Mouse (Mus musculus) kidney, postnatal 4 days (tissue): ENCODE results near the gene Slc38a10.

ENCODE experiments used
- DNase-seq, 2 experiments: peaks; one replicate each; pipeline ENCODE4 v3.0.0; 2021; ENCODE audit warnings: mixed read lengths in 2 of 2

Gene Slc38a10

DNA sequence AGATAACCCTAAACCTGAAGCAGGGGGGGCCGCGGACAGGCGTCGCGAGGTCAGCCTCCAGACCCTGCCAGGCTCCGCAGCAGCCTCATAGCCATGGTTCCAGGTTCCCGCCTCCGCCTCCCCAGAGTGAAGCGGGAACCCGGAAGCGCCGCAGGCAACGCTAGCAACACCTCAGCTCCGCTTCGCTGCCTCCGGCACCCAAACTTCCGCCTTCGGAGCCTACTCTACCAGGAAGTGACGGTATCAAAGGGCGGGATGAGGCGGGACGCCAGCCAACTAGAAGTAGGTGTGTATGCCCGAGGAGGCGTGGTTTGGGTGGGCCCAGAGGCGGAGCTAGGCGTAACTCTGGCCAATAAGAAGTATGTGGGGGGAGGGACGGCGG is at the start of gene Slc38a10:
TSS of gene Slc38a10 (minus strand) at position 234 of the 382 bp plus-strand sequence.
- peak; percentile 100 for DNase-seq

DNA sequence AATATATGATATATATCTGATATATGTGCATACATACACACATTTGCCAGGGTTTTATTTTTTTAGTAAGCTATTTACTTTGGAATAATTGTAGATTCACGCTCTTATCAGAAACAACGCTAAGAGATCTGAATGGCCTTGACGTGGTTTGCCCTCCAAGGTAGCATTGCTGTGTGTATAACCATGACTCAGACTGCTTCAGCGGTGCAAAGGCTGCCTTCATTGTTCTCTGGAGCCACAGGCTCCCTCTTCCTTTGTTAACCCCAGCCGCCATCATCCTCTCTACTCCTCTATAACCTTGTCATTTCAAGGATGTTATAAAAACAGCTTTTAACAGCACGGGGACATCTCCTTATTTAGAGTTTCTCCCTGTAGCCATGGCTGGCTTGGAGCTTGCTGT is 49.5 kb upstream of the Slc38a10 start:
- no peak for DNase-seq

DNA sequence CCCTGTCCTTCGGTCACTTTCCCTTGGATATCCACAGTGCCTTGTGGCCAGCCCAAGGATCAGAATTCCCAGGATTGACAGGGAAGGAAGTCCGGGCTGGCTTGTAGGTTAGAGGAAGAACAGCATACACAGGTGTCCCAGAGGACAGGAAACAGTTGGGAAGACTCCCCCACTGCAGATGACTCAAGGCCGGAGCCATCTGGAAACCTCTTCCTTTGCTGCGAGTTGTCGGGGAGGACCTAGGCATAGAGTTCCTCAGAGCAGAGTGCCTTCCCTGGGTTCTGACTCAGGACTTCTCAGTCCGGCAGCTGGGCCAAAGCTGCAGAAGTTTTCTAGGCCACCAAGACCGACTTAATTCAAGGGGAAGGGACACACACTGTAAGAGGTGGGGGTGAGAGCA is 48.6 kb upstream of the Slc38a10 start:
- peak in 1 of 2 experiments; percentile 44 for DNase-seq

DNA sequence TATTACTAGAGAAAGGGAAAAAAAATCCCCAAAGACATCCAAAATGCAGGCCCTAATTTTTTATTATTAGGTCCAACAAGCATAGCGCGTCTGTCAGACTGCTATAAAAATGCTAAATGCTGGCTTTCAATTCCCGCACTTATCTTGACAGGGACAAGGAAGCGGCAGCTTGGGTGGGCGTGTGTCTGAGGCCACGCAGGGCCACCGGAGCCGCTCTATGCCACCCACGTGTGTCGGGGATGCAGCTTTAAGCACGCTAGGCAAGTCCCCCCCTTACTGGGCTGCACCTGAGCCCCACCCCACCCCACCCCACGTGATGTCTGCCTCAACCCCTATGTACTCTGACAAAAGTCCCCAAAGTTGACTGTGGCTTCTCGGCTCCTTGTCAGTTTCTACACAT is 47.7 kb upstream of the Slc38a10 start:
- peak in 1 of 2 experiments; percentile 58 for DNase-seq

DNA sequence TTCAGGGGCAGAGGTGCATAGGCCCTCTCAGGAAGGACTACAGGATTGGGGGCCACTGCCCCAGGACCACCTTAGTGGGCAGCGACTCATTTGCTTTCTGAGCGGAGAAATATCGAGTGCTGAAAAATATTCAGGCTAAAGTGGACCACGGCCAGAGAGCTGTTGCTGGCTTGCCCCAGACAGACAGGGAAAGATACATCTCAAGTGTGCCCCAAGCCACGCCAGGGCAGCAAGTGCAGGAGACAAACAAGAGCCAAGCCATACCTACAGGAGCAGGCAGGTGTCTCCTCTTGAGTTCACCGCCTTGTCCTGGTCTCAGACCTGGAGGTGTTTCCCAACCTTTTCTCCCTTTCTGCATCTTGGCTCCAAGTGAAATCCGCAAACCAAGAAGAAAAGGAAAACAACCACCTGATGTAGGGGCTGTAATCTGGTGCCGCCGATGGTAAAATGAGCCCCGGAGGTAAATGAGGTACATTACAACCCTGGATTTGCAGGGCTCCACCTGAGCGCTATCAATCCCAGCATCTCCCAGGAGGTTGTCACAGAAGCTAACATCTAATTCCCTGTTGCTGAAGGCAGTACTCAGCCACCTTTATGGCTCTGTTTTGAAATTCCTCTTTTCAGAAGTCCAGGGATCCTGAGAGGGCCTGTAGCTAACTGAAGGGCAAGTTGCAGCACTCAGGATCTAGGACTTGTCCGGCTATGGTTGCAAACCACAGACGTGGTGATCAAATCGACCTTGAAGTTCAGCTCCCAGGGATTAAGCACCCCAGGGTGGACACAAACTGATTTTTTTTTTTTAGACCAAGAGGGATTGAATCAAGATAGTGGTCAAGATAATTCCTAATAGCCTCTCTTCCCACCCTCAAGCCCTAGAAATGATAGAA is 39.6 kb upstream of the Slc38a10 start:
- peak in 1 of 2 experiments; percentile 49 for DNase-seq

DNA sequence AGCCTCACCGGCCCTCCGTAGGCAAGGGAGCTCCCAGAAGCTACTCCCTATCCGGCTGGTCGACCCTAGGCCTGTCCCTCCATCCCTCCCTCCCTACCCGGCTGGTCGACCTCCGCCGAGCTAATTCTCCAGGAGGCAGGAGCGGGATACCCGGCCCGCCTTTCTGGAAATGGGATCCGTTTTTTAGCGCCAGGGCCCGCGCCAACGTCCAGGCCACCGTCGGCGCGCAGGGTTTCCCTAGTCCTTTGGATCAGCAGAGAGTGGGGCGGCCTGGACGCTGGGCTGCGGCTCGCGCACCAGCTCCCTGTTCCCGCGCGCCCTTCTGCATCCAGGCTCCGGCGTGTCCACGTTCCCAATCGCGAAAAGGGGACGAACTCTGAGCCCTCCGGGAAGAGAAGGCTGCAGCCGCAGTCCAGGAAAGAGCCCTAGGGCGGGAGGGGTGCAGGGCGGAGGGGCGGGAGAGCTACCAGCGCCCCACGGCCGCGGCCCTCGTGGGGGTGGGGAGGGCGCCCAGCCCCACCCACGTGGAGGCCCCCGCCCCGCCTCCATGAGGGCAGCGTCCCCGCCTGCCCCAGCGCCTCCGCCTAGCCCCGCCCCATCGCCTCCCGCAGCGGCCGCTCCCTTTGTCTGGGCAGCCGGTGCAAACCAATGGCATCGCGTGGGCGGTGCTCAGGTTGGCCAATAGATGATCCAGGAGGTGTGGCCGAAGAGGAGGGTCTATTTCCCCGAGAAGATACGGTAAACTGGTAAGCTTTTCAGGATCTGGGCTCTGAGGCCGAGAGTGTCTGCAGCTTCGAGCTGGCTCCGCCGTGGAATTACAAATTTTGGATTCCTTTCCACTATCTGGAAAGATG is 38.5 kb upstream of the Slc38a10 start:
- DNase-seq: peak; percentile 99 to 100

DNA sequence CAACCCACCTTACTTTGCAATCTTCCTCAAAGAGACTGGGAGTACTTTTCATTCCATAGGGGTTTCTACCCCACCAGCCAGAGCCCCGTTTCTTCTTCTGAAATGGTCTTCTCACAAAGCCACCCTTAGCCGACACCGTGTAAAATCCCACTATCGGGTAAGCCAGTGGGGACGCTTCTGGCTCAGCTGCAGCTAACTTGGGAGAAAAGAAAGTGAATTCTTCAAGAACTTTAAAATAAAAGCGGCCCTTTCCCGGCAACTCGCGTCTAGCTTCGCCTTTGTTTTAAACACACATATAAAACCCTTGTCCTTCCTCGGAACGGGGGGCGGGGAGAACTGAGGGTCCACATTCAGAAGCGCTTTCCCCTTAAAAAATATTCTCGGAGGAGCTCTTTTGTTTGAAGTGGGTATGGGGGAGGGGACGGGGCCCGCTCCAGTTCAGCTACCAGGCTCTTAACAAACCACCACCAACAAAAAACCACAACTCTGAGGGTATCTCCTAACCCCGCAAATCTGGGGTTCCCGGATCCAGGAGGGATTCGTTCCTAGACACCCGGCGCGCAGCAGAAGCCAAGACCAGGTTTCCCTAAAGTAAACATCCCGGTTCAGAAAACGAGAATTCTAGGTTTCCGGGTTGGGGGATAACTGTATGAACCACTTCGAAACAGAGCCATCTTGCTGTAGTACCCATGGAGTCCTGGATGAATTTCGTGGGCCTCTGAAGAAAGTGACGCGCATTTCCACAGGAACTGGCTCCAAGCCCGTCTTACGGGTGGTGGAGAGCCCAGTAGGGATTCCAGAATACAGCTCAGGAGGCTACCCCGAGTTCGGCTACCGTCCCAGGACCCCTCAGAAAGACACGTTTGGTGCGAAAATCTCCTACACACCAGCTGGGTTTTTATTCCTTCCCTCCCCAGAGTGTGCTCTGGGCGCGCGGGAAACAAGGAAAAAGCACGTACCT is 37.6 kb upstream of the Slc38a10 start:
- DNase-seq: peak; percentile 64 to 79

DNA sequence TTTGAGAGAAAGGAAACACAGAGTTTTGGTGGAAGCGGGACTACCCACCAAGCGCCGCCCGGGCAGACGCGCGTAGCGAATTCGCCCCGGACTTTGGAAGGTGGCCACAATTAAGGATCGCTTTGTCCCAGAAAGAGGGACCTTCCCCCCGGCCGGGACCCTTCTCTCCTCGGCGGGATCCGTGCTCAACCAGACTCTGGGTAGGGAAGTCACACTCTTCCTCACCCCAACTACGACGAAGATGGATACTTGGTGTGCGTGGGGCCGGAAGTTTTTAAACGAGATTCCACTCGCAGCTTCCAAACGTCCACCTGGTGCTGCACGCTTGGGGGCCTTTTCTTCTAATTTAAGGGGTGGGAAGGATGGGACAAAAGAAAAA is 36.9 kb upstream of the Slc38a10 start:
- peak; percentile 60 to 76 for DNase-seq

DNA sequence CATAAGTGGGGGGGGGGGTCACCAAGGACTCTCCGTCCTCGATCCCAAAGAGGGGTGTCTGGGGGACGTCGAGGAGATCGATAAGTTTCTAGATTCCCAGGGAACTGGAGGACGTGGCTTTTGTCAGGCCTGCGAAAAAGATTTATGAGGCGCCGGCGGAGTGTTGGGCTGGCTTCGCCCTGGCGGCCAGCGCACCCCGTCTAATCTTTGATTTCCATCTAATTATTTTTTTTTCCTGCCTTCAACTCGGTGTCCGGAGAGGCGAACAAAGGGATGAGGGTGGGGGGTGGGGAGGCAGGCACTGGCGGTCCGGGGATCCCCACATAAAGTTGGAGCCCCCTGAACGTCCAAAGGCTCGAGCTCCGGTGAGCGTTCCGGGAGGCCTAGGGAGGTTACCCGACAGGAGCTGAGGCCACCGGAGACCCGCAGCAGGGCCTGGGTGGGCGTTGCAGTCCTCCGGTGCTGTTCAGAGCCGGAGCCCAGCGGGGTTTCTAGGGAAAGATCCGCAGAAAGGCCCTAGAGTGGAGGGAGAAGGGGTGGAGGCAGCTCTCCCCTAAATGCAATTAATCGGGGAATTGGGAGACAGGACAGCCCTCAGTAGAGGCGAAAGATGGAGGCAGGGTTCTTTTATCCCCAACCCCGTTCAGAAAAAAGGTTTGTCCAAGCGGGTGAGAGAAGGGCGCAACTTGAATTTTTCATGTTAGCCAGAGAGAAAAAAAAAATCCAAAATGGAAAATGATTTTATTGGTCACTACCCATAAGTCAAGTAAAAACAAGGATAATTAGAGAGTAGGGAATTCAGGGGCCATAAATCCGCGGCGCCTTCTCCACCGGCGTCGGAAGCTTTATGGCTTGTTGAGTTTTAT is 36.3 kb upstream of the Slc38a10 start:
- peak; percentile 69 to 76 for DNase-seq

DNA sequence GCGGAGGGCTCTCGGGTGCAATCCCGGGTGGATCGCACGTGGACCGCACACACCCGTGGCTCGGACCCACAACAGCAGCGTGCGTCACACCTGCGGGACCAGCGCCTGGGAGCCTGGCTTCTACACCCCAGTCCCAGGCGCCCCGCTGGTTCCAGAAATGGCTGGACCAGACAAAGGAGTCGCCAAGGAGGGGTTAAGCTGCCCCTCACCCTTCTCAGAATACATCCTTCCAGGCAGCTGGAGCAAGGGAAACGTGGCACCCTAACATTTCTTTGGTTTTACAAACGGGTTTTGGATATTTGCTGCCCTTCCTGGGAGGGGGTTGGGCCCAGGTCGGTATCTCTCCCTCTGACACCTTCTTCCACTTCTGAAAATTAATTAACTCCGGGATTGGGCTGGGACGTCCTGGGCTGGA is 35.7 kb upstream of the Slc38a10 start:
- DNase-seq: peak; percentile 54 to 71

DNA sequence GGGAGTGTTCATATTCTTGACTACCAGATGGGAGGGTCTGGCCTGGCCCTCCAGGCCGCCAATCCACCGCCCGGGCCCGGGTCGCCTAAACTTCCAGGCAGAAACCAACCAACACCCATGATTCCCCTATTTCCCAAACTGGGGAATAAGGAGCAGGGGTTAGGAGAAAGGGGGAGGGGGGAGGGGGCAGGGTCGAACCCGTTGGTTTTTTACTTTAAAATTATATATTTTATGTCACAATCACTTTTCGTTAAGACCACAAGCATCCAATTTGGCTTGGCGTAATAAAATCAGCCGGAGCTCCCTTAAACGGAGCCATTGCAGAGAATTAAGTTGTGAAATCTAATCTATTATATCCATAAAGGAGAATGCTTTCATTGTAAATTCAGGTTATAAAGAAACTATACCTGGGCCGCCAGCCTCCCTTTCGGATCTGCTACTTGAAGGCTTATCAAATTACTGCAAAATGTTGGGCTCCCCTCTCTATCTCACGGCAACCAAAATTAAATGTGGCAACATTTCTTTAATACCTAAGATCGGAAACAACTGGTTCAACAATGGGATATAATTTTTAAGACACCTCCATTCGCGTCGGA is 35.1 kb upstream of the Slc38a10 start:
- no peak for DNase-seq

DNA sequence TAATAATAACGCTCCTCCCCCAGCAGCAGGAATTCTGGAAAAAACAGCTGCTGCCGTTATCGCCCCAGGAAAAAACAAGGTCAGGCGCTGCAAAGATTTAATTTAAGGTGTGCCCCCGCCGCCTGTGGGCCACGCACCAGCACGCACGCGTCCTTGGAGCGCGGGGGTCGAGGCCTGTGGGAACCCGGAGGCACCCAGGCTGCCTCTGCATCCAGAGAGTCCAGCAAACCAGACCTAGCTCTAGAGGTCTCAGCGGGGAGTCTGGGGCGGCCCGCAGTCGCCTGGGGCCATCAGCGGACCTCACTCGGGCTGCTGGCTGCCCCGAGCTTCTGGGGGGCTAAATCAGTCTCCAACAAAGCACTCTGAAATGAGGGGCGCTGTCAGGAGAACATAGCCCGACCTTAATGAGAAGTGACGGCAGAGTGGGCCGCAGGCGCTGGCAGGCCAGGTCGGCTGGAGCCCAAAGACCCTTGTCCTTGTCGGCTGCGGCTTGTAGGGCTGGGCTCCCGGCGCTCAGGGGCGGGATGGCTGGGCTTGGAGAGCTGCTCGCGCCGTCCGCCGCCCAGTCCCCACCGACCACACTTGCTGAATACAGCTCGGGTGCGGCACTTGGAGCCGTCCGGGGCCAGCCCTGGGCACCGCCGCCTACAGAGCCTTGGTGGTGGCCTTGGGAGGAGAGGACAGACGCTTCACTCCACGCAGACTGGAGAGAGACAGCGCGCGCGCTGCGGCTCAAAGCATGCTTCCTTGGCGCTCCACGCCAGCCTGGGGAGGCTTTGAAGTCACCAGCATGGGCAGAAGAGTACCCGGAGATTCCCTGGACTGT is 34.4 kb upstream of the Slc38a10 start:
- peak; percentile 69 to 81 for DNase-seq

DNA sequence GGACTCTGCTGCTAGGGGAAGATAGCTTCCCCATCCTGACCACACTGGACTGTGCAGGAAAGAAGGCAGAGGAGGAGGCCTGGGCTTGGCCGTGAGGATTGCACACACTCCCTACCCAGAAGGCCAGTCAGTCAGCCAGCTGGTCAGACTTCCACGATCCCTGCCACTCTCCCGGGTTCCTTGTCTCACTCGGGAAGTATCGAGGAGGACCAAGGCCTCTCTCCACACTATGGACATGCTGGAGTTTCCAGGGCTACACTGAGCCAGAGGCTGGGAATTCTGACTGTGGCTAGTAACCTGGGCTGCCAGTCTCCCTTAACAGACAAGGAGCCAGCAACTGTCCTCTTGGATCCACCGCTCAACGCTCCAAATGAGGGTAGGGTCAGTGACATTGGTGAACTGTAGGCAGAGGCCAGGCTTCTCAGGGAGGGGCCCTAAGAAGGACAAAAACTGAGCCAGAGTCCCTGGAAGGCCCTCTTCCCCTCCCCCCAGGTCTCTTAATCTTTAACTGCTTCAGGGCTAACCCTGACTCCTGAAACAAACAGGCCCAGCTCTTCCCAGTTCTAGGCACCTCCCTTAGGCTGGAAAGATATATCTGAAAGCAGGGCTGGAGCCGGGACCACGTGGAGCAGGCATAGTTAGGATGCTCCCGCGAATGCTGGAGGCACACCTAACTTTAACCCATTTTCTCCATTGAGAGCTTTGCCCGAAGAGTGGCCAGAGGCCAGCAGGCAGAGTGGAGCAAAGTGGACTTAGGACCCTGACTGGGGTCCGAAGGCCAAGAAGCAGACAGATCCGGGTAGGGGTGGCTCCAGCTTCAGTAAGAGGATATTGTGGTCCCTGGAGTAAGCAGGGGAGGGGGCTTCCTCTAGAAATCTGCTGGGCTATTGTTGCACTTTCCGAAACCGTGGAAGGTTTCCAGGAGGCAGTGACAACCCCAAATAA is 33.5 kb upstream of the Slc38a10 start:
- DNase-seq: peak; percentile 74 to 84

DNA sequence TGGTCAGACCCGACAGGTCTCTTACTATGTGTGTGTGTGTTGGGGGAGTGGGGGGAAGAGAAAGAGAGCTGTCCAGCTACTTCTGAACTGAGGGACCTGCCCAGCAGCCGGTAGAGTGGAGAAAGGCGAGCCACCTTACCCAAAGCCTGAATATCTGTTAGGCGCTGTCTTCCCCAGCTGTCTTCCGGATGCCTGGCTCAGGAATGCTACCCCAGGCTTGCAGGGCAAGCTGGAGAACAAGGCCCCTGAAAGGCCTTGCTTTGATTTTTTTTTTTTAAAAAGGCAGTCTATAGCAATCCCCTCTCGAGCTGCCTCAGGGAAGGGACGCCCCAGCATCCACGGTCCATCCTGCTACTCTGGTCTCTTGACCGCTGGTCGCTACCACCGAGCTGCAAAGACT is 32.6 kb upstream of the Slc38a10 start:
- peak in 1 of 2 experiments; percentile 52 for DNase-seq

DNA sequence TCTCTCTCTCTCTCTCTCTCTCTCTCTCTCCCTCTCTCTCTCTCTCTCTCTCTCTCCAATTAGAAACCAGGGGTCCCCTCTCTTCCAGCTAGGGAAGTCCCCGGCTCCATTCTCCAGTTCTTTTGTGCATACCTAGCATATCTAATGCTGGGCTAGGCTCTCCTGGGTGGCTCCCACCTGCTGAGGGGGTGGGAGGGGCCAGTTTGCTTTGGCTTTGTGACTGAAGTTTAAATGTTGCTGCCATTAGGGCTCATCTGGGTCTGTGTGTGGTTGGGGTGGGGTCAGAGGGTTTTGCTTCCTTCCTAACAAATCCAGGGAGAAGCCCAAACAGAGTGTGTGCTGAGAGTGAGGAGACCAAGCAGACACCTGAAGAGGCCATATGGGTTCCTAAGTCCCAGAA is 32.0 kb upstream of the Slc38a10 start:
- peak in 1 of 2 experiments; percentile 36 for DNase-seq

DNA sequence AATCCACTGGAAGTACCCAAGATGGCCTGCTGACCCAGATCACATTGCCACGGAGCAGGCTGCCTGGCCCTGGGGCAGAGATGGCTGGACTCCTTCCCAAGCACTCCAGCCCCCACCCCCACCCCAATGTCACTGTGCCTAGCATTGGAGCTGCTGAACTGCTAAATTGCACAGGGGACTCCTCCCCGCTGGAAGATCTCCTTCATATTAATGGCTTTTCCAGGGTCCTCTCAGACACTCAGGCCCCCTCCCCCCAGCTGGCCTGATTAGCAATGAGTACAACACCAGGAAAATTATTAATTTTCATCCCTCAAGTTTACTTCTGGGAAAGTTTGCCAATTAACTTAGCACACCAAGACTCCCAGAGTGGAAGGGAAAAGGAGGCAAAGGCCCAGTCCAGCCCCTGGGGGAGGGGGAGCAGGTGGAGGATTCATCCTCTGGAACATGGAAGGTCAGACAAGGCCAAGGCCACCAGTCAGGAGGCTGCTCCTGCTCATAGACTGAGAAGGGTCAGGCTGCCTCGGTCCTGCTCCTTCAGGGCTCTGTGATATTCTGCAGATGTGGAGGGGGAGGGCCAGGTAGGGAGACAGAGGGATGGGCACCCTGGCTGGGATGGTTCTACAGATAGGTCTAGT is 31.4 kb upstream of the Slc38a10 start:
- DNase-seq: peak; percentile 69 to 82

DNA sequence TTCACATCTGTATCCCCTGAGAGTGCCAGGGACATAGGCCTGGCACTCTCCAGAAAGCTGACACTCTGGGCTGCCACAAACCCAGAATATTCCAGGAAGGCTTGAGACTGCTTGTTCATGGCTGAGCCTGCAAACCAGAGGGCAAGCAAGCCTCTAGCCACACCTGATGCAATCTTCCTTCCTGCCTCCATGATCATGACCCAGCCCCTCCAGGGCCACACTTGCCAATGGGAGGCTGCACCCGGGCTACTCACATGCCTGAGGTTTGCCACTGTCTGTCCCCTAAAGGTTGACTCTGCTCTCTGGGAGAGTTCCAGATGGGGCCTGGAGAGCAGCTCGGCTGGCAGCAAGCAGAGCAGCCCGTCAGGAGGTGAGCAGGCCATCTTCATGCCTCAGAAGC is 30.2 kb upstream of the Slc38a10 start:
- DNase-seq: no peak

DNA sequence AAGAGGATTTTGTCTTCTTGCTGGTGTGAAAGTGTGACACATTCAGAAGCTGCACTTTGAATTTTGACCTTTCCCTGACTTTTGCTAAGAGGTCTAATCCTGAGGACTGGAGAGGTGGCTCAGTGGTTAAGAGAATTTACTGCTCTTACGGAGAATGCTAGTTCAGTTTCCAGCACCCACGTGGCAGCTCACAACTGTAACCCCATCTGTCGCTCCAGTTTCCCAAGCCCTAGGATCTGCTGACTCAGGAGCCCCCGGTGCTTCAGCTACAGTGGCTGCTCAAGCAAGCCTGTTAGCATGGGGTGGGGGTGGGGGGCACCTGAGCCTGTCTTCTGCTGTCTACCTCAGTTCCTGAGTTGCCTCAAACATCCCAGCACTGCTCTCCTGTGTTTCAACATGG is 28.2 kb upstream of the Slc38a10 start:
- peak in 1 of 2 experiments; percentile 51 for DNase-seq
